Mouse (Mus musculus): ENCODE measurements around the gene Gpr107. TPM values are rescaled to one million over a fixed set of nuclear protein-coding genes. Genes with fewer than 3 reads are reported as not detected.

Gene Gpr107
- polyA plus RNA-seq, 1 experiment from 2014 or later: 27.8 TPM

- Histone ChIP-seq H3K4me1 (ENCODE audit: control insufficient read depth, insufficient read depth, low read length) (no peaks in the 10 kb centered on the region), H3K27ac (ENCODE audit: low read depth, low read length) (no peak overlapping the region), H3K9me3 (ENCODE audit: control insufficient read depth, low read length) (no peaks in the 10 kb centered on the region), H3K36me3 (ENCODE audit: control insufficient read depth, insufficient read depth, low read length) (no peaks in the 10 kb centered on the region), H3K4me2 (no peak overlapping the region), H3K4me3 (ENCODE audit: low read depth, low read length) (no peak overlapping the region), H3K9ac (ENCODE audit: low read length) (no peak overlapping the region), H3K27me3 (ENCODE audit: control insufficient read depth, insufficient read depth, low read length) (no peaks in the 10 kb centered on the region)
- WGBS: 98% methylated on average over 4 of the region's 4 CpGs
- no peak for DNase-seq (ENCODE audit: low spot score, missing footprints)
- no peak for ATAC-seq (ENCODE audit: low FRiP score)
Measured at GRCm38 (mm10) chr2:31198621-31199020, 46.5 kb downstream of the Gpr107 start.

- Histone ChIP-seq H3K4me3 (ENCODE audit: low read depth, low read length) (no peak overlapping the region), H3K9me3 (ENCODE audit: control insufficient read depth, low read length) (no peaks in the 10 kb centered on the region), H3K9ac (ENCODE audit: low read length) (no peak overlapping the region), H3K36me3 (ENCODE audit: control insufficient read depth, insufficient read depth, low read length) (no peaks in the 10 kb centered on the region), H3K4me1 (ENCODE audit: control insufficient read depth, insufficient read depth, low read length) (no peaks in the 10 kb centered on the region), H3K27ac (ENCODE audit: low read depth, low read length) (no peak overlapping the region), H3K4me2 (no peak overlapping the region), H3K27me3 (ENCODE audit: control insufficient read depth, insufficient read depth, low read length) (no peaks in the 10 kb centered on the region)
- WGBS: 94% methylated on average over 2 of the region's 2 CpGs
- DNase-seq (ENCODE audit: low spot score, missing footprints) (no peak), ATAC-seq (ENCODE audit: low FRiP score) (no peak)
Measured at GRCm38 (mm10) chr2:31200051-31200450, 47.9 kb downstream of the Gpr107 start.

GRCm38 (mm10) chr2:31201851-31202250 is 49.7 kb downstream of the Gpr107 start:
- Histone ChIP-seq H3K9me3 (ENCODE audit: control insufficient read depth, low read length) (no peaks in the 10 kb centered on the region), H3K27me3 (ENCODE audit: control insufficient read depth, insufficient read depth, low read length) (no peaks in the 10 kb centered on the region), H3K4me2 (no peak overlapping the region), H3K36me3 (ENCODE audit: control insufficient read depth, insufficient read depth, low read length) (no peaks in the 10 kb centered on the region), H3K27ac (ENCODE audit: low read depth, low read length) (no peak overlapping the region), H3K9ac (ENCODE audit: low read length) (no peak overlapping the region), H3K4me3 (ENCODE audit: low read depth, low read length) (no peak overlapping the region), H3K4me1 (ENCODE audit: control insufficient read depth, insufficient read depth, low read length) (no peaks in the 10 kb centered on the region)
- ATAC-seq (ENCODE audit: low FRiP score) (0 out of 2 replicates have a peak, but pooled peaks have one; percentile 30), DNase-seq (ENCODE audit: low spot score, missing footprints) (no peak)
- WGBS: 78% methylated on average over 7 of the region's 7 CpGs

GRCm38 (mm10) chr2:31202357-31202756 is 50.2 kb downstream of the Gpr107 start:
- WGBS: 55% methylated on average over 3 of the region's 3 CpGs
- Histone ChIP-seq H3K4me3 (ENCODE audit: low read depth, low read length) (no peak overlapping the region), H3K9ac (ENCODE audit: low read length) (no peak overlapping the region), H3K36me3 (ENCODE audit: control insufficient read depth, insufficient read depth, low read length) (no peaks in the 10 kb centered on the region), H3K4me1 (ENCODE audit: control insufficient read depth, insufficient read depth, low read length) (no peaks in the 10 kb centered on the region), H3K4me2 (no peak overlapping the region), H3K27ac (ENCODE audit: low read depth, low read length) (no peak overlapping the region), H3K9me3 (ENCODE audit: control insufficient read depth, low read length) (no peaks in the 10 kb centered on the region), H3K27me3 (ENCODE audit: control insufficient read depth, insufficient read depth, low read length) (no peaks in the 10 kb centered on the region)
- ATAC-seq (ENCODE audit: low FRiP score) (no peak), DNase-seq (ENCODE audit: low spot score, missing footprints) (no peak)

- 86% methylated on average over 4 of the region's 4 CpGs for WGBS
- no peak for ATAC-seq (ENCODE audit: low FRiP score)
- Histone ChIP-seq H3K4me2 (no peak overlapping the region), H3K27ac (ENCODE audit: low read depth, low read length) (no peak overlapping the region), H3K9me3 (ENCODE audit: control insufficient read depth, low read length) (no peaks in the 10 kb centered on the region), H3K4me1 (ENCODE audit: control insufficient read depth, insufficient read depth, low read length) (no peaks in the 10 kb centered on the region), H3K4me3 (ENCODE audit: low read depth, low read length) (no peak overlapping the region), H3K9ac (ENCODE audit: low read length) (no peak overlapping the region), H3K36me3 (ENCODE audit: control insufficient read depth, insufficient read depth, low read length) (no peaks in the 10 kb centered on the region), H3K27me3 (ENCODE audit: control insufficient read depth, insufficient read depth, low read length) (no peaks in the 10 kb centered on the region)
- DNase-seq (ENCODE audit: low spot score, missing footprints): no peak
Measured at GRCm38 (mm10) chr2:31202956-31203355, 50.8 kb downstream of the Gpr107 start.

GRCm38 (mm10) chr2:31204677-31205076 is 52.6 kb downstream of the Gpr107 start:
- no peaks in the 10 kb centered on the region for H3K9me3 ChIP-seq (ENCODE audit: control insufficient read depth, low read length)
- H3K4me2 ChIP-seq: no peak overlapping the region
- H3K27ac ChIP-seq (ENCODE audit: low read depth, low read length): no peak overlapping the region
- WGBS: 86% methylated on average over 5 of the region's 5 CpGs
- 0 out of 2 replicates have a peak, but pooled peaks cover 3% of the 10 kb centered on the region for H3K4me1 ChIP-seq (ENCODE audit: control insufficient read depth, insufficient read depth, low read length)
- DNase-seq (ENCODE audit: low spot score, missing footprints) (no peak), ATAC-seq (ENCODE audit: low FRiP score) (no peak)
- no peaks in the 10 kb centered on the region for H3K36me3 ChIP-seq (ENCODE audit: control insufficient read depth, insufficient read depth, low read length)
- no peak overlapping the region for H3K9ac ChIP-seq (ENCODE audit: low read length)
- no peak overlapping the region for H3K4me3 ChIP-seq (ENCODE audit: low read depth, low read length)
- H3K27me3 ChIP-seq (ENCODE audit: control insufficient read depth, insufficient read depth, low read length): no peaks in the 10 kb centered on the region

- 90% methylated on average over 4 of the region's 4 CpGs for WGBS
- Histone ChIP-seq H3K9me3 (ENCODE audit: control insufficient read depth, low read length) (no peaks in the 10 kb centered on the region), H3K9ac (ENCODE audit: low read length) (no peak overlapping the region), H3K27me3 (ENCODE audit: control insufficient read depth, insufficient read depth, low read length) (no peaks in the 10 kb centered on the region), H3K4me1 (ENCODE audit: control insufficient read depth, insufficient read depth, low read length) (peaks cover 11% of the 10 kb centered on the region), H3K27ac (ENCODE audit: low read depth, low read length) (no peak overlapping the region), H3K36me3 (ENCODE audit: control insufficient read depth, insufficient read depth, low read length) (no peaks in the 10 kb centered on the region), H3K4me3 (ENCODE audit: low read depth, low read length) (no peak overlapping the region), H3K4me2 (no peak overlapping the region)
- DNase-seq (ENCODE audit: low spot score, missing footprints) (no peak), ATAC-seq (ENCODE audit: low FRiP score) (no peak)
Measured at GRCm38 (mm10) chr2:31206211-31206610, 54.1 kb downstream of the Gpr107 start.

- Histone ChIP-seq H3K4me1 (ENCODE audit: control insufficient read depth, insufficient read depth, low read length) (peaks cover 11% of the 10 kb centered on the region), H3K4me3 (ENCODE audit: low read depth, low read length) (no peak overlapping the region), H3K9ac (ENCODE audit: low read length) (no peak overlapping the region), H3K27ac (ENCODE audit: low read depth, low read length) (no peak overlapping the region), H3K27me3 (ENCODE audit: control insufficient read depth, insufficient read depth, low read length) (no peaks in the 10 kb centered on the region), H3K9me3 (ENCODE audit: control insufficient read depth, low read length) (no peaks in the 10 kb centered on the region), H3K36me3 (ENCODE audit: control insufficient read depth, insufficient read depth, low read length) (no peaks in the 10 kb centered on the region), H3K4me2 (no peak overlapping the region)
- 75% methylated on average over 8 of the region's 8 CpGs for WGBS
- DNase-seq (ENCODE audit: low spot score, missing footprints) (no peak), ATAC-seq (ENCODE audit: low FRiP score) (no peak)
Measured at GRCm38 (mm10) chr2:31206882-31207281, 54.8 kb downstream of the Gpr107 start.

- DNase-seq (ENCODE audit: low spot score, missing footprints) (no peak), ATAC-seq (ENCODE audit: low FRiP score) (no peak)
- H3K4me2 ChIP-seq: no peak overlapping the region
- no peaks in the 10 kb centered on the region for H3K36me3 ChIP-seq (ENCODE audit: control insufficient read depth, insufficient read depth, low read length)
- H3K9ac ChIP-seq (ENCODE audit: low read length): no peak overlapping the region
- whole genome bisulfite sequencing: 92% methylated on average over 13 of the region's 13 CpGs
- H3K9me3 ChIP-seq (ENCODE audit: control insufficient read depth, low read length): no peaks in the 10 kb centered on the region
- H3K4me3 ChIP-seq (ENCODE audit: low read depth, low read length): no peak overlapping the region
- no peaks in the 10 kb centered on the region for H3K27me3 ChIP-seq (ENCODE audit: control insufficient read depth, insufficient read depth, low read length)
- H3K27ac ChIP-seq (ENCODE audit: low read depth, low read length): no peak overlapping the region
- peaks cover 11% of the 10 kb centered on the region for H3K4me1 ChIP-seq (ENCODE audit: control insufficient read depth, insufficient read depth, low read length)
Measured at GRCm38 (mm10) chr2:31208544-31209142, 56.5 kb downstream of the Gpr107 start.
